Mouse (Mus musculus) forebrain, embryonic 14.5 days (tissue): Measurements from ENCODE around the gene Atg7. TPM values are rescaled to one million over a fixed set of nuclear protein-coding genes. Genes with fewer than 3 reads are reported as not detected.

Experiments used
- ATAC-seq: fragments of 200-750 bp; cut with Nextera tagmentation; 2 replicates; pipeline ENCODE4 v1.8.0; 2017; ENCODE audit warnings: mild to moderate bottlenecking, moderate library complexity
- DNase-seq: peaks from one replicate; pipeline ENCODE4 v3.0.0-alpha.2; 2015; ENCODE audit warnings: low spot score
- H3K27ac ChIP-seq: fragments of 300-500 bp; sonication (generic); 2 replicates; pipeline ENCODE4 v1.5.1; 2014; ENCODE audit warnings: low read depth, mild to moderate bottlenecking, control low read depth, low read length, moderate library complexity
- H3K27me3 ChIP-seq: fragments of 300-500 bp; sonication (generic); replicated peaks from 2 replicates; pipeline ENCODE4 v1.6.1; 2014; ENCODE audit warnings: low read length, control low read depth, mixed read lengths; ENCODE audit not compliant: control insufficient read depth, insufficient read depth
- H3K36me3 ChIP-seq: fragments of 300-500 bp; sonication (generic); 2 replicates; pipeline ENCODE4 v1.6.1; 2014; ENCODE audit warnings: low read length, control low read depth; ENCODE audit not compliant: control insufficient read depth, insufficient read depth
- H3K4me1 ChIP-seq: fragments of 300-500 bp; sonication (generic); 2 replicates; pipeline ENCODE4 v1.6.1; 2014; ENCODE audit warnings: antibody characterized with exemption, low read length, control low read depth; ENCODE audit not compliant: control insufficient read depth, insufficient read depth
- H3K4me2 ChIP-seq: fragments of 300-500 bp; sonication (generic); 2 replicates; pipeline ENCODE4 v1.6.1; 2014; ENCODE audit warnings: mild to moderate bottlenecking, control low read depth, low read length
- H3K4me3 ChIP-seq: fragments of 300-500 bp; sonication (generic); 2 replicates; pipeline ENCODE4 v1.5.1; 2014; ENCODE audit warnings: low read depth, low read length, control low read depth
- H3K9ac ChIP-seq: fragments of 300-500 bp; sonication (generic); 2 replicates; pipeline ENCODE4 v1.6.1; 2014; ENCODE audit warnings: mild to moderate bottlenecking, low read length, control low read depth, moderate library complexity
- H3K9me3 ChIP-seq: fragments of 300-500 bp; sonication (generic); replicated peaks from 2 replicates; pipeline ENCODE4 v1.6.1; 2016; ENCODE audit warnings: low read length, control low read depth, mixed read lengths; ENCODE audit not compliant: control insufficient read depth
- WGBS: fragments of 180-500 bp; shearing (Covaris S2); extraction: QIAGEN DNeasy Blood & Tissue Kit; methylation state at CpG from one replicate; pipeline ENCODE4 v1.1.7; 2014; 5-methylcytosine and 5-hydroxymethylcytosine counted together
- polyA plus RNA-seq: library from polyadenylated mRNA; unstranded; fragments of >200 nt; fragmentation: Nextera tagmentation; extraction: Ambion mirVana; gene quantifications from 2 replicates; pipeline ENCODE4 v1.2.1, GENCODE M21; 2014

The Atg7 gene
- polyA plus RNA-seq, 1 experiment from 2014 or later = 21.8 TPM

DNA sequence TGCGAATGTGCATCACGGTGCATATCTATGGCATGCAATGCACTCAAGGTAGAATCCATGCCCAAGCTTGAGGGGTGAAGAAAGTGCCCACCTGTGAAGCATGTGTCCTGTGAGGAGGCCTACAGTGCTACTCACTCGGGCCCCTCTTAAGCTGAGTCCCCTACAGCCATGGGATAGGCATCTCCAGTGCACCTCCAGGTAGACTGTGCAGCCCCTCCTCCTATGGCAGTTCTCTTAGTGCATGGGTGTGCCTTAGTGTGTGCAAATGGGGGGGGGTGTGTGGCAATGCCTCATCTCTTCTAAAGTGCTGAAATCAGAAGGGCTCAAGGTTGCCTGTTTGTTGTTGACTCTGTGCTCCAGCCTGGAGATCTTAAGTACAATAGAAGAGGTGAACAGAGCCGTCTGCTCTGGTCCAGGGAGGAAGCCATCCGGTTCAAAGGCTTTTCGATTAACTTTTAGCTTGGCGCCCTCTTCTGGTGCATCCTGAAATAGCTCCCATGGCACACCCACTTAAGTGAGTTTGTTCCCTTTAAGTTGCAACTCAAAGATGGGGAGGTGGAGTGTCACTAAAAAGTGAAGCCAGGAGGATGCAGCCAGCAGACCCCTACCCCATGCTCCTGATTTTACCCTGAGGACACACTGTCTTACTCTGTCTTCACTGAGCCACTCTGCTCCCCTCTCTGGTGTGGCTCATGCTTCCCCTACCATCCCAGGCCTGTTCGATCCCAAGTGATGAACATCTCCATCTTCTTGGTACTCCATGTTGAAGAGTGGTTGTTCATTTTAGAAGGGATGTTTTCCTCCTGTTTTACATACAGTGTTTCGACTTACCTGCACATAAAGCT lies 55.0 kb downstream of the Atg7 start:
- H3K4me1 ChIP-seq = no peaks in the 10 kb centered on the region
- DNase-seq = peak; percentile 88
- ATAC-seq = peak; percentile 60; the same call in 1 of the 2 replicates
- no peak overlapping the region for H3K4me3 ChIP-seq
- H3K36me3 ChIP-seq = 0 out of 2 replicates have a peak, but pooled peaks cover 5% of the 10 kb centered on the region
- no peak overlapping the region for H3K27ac ChIP-seq
- no peaks in the 10 kb centered on the region for H3K27me3 ChIP-seq
- no peaks in the 10 kb centered on the region for H3K9me3 ChIP-seq
- no peak overlapping the region for H3K4me2 ChIP-seq
- WGBS = 46% methylated on average over 9 of the region's 9 CpGs
- no peak overlapping the region for H3K9ac ChIP-seq

DNA sequence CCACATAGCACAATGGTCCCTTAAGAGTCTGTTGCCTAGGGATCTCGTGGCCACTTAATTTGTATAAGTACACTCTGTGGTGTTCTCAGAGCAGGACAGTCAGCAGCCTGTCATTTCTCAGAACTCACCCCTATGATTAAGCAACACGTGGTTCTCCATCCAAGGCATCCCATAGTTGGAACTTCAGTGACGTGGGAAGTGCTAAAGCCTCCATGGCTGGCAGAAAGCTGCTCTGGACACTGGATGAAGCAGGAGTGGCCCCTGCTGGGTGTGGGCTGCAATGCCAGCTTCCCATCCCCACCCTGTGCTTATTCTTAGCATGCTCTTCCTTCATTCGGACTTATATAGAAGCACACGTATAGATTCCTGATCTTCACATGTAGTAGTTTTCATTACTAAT lies 55.7 kb downstream of the Atg7 start:
- Histone ChIP-seq H3K9me3 (no peaks in the 10 kb centered on the region), H3K27me3 (no peaks in the 10 kb centered on the region), H3K27ac (no peak overlapping the region), H3K4me1 (no peaks in the 10 kb centered on the region), H3K36me3 (0 out of 2 replicates have a peak, but pooled peaks cover 5% of the 10 kb centered on the region), H3K4me2 (no peak overlapping the region), H3K9ac (no peak overlapping the region), H3K4me3 (no peak overlapping the region)
- ATAC-seq = no peak
- DNase-seq = no peak
- 64% methylated on average over 5 of the region's 5 CpGs for WGBS

DNA sequence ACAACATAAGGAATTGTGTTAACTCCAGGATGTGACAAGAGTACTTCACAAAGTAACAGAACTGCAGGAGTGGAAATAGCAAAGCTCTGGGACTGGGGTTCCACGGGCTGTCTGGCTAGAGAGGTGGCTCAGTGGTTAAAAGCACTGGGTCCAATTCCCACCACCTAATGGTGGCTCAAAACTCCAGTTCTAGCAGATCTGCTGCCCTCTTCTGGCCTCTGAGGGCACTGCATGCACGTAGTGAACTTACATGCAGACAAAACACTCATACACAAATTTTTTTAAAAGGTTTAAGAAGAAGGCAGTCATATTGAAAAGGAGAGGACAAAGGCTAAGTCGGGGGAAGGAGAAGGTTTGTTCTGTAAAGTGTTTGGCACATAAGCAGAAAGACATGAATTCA lies 57.8 kb downstream of the Atg7 start:
- H3K27me3 ChIP-seq = no peaks in the 10 kb centered on the region
- no peaks in the 10 kb centered on the region for H3K4me1 ChIP-seq
- H3K36me3 ChIP-seq = 0 out of 2 replicates have a peak, but pooled peaks cover 5% of the 10 kb centered on the region
- no peak overlapping the region for H3K27ac ChIP-seq
- no peak overlapping the region for H3K9ac ChIP-seq
- no peak for DNase-seq
- ATAC-seq = no peak
- no peaks in the 10 kb centered on the region for H3K9me3 ChIP-seq
- 82% methylated on average over 3 of the region's 3 CpGs for WGBS
- no peak overlapping the region for H3K4me2 ChIP-seq
- H3K4me3 ChIP-seq = no peak overlapping the region

DNA sequence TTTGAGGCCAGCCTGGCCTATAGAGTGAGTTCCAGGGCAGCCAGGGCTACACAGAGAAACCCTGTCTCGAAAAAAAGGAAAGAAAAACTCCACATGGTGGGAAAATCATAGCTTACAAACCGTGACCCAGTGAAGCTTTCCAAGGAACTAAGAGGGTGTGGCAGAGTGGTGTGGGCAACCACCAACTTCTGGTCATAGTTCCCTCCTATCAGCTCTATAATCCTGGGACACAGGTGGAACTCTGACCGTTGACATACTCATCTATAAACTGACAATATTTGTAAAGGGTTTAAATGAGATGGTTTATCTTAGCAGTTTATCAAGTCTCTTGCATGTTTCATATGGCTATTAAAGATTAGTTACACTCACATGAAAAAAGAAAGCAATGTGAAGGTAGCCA lies 64.1 kb downstream of the Atg7 start:
- Histone ChIP-seq H3K27ac (no peak overlapping the region), H3K27me3 (no peaks in the 10 kb centered on the region), H3K36me3 (no peaks in the 10 kb centered on the region), H3K4me3 (no peak overlapping the region), H3K9ac (no peak overlapping the region), H3K9me3 (no peaks in the 10 kb centered on the region), H3K4me2 (no peak overlapping the region), H3K4me1 (no peaks in the 10 kb centered on the region)
- ATAC-seq (no peak), DNase-seq (no peak)
- 78% methylated on average over 3 of the region's 3 CpGs for WGBS

DNA sequence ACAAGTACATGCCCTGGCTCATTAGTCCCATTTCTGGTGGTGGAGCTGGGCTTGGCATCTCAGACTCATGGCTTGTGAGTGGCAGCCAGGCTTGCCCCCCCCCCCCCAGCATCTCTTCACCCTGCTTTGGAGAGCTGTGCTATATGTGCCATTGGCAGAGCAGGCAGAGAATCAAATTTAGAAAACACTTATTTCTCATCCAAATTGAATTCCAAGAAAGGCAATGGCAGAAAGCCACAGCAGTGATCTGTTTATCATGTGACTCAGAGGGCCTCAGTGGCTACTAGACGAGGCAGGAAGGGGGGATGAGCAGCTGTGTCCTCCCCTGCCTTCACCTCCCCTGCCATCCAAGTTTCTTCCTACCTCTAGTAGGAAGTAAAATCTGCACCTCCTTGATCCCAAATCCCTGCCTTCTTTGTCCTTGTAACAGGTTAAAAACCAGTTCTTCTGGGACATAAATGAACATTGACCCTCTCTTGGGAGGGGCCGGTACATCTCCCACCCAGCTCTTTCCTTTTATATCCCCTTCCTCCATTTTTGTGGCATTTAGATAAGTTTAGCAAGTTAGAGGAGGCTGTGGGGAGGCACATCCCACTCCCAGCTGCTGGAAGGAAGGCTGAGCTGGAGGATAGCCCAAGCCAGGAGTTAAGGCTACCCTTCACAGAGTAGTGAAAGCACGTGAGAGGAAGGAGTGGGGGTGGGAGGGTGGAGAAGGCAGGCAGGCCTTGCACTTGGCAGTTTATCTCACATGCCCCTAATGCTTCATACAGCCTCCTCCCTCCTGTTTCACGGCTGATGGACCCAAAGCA lies 69.5 kb downstream of the Atg7 start:
- H3K4me2 ChIP-seq = no peak overlapping the region
- WGBS = 53% methylated on average over 4 of the region's 4 CpGs

DNA sequence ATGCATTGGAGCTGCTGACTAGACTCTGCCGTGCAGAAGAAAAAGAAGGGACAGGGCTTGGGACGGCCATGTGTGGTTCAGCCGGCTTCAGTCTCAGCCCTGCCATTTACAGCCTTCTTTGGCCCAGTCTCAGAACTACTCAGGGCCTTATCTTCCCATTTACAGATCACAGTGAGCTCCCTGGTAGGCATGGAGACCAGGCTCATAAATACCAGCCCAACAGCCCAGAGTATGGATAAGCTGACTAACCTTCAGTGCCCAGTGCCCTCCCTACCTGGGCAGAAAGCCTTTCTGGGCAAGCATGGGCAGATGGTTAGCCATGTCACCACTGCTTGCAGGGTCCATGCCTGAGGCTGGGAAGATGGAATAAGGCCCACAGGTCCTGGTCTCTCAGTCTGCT lies 70.6 kb downstream of the Atg7 start:
- 83% methylated on average over 3 of the region's 3 CpGs for WGBS
- Histone ChIP-seq H3K4me2 (no peak overlapping the region), H3K9ac (no peak overlapping the region), H3K27ac (no peak overlapping the region), H3K9me3 (no peaks in the 10 kb centered on the region), H3K4me3 (no peak overlapping the region), H3K27me3 (no peaks in the 10 kb centered on the region), H3K36me3 (no peaks in the 10 kb centered on the region), H3K4me1 (peaks cover 15% of the 10 kb centered on the region)
- no peak for ATAC-seq
- DNase-seq = no peak

More for the DNA sequence above, 69.5 kb downstream of the Atg7 start:
- Histone ChIP-seq H3K9me3 (no peaks in the 10 kb centered on the region), H3K36me3 (no peaks in the 10 kb centered on the region), H3K9ac (no peak overlapping the region), H3K27me3 (no peaks in the 10 kb centered on the region), H3K4me1 (peaks cover 15% of the 10 kb centered on the region), H3K27ac (no peak overlapping the region), H3K4me3 (no peak overlapping the region)
- DNase-seq = peak; percentile 61
- ATAC-seq = peak; percentile 37; the same call in 1 of the 2 replicates

DNA sequence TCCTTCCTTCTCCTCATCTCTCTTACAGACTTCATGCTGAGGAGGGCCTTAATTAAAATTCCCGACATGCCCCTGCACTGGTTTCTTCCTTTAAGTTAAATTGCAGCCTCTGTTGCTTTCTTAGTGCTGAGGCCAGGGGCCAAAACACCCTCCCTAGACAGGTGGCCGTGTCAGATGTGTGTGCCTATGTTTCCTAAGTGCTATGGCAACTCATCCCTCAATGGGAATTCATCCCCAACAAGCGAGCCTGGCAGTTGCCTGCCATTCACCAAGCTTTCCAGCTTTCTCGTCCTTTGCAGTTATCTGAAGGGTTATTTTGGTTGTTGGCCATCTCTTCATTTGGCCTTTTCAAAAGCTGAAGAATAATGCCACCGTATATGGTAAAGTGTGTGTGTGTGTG lies 71.8 kb downstream of the Atg7 start:
- Histone ChIP-seq H3K27ac (0 out of 2 replicates have a peak overlapping the region, but pooled peaks have one; percentile 5), H3K4me3 (no peak overlapping the region), H3K9ac (no peak overlapping the region), H3K27me3 (no peaks in the 10 kb centered on the region), H3K4me1 (peaks cover 19% of the 10 kb centered on the region), H3K36me3 (no peaks in the 10 kb centered on the region), H3K9me3 (no peaks in the 10 kb centered on the region), H3K4me2 (no peak overlapping the region)
- WGBS = 8% methylated on average over 5 of the region's 5 CpGs
- no peak for ATAC-seq
- DNase-seq = peak; percentile 56

DNA sequence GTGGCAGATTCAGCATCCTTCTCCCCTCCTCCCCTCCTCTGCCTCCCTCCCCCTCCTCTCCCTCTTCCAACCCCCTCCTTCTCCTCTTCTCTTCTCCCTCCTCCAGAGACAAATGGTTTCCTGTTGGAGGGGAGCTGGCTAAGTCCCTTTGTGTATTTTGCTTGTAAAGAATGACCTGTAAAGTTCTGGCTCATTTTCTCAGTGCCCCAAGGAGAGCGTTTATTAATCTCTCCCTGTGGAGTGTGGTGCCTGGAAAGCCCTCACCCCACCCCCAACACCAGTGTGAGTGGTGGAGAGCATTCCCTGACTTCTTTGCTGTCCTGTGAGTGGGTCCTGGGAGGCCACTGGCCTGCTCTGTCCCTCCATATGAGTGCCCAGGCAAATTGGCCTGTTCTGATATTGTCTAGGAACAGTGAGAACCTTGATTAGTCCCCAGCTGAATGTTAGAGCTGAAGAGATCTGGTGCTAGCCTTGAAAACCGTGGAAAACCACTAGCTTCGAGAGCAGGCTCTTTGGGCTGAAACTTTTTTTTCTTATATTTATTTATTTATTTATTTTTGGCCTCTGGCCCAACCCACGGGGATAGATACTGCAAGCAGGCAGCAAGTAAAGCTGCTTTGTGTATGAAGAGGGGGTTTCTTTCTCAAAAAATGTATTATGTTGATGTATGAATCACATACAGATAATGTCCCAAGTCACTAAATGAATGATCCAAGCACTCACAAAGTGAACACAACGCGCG lies 72.6 kb downstream of the Atg7 start:
- Histone ChIP-seq H3K9ac (no peak overlapping the region), H3K9me3 (no peaks in the 10 kb centered on the region), H3K4me1 (peaks cover 19% of the 10 kb centered on the region), H3K27ac (peak overlapping the region; percentile 16; the same call in 1 of the 2 replicates), H3K27me3 (no peaks in the 10 kb centered on the region), H3K4me3 (no peak overlapping the region), H3K36me3 (no peaks in the 10 kb centered on the region), H3K4me2 (no peak overlapping the region)
- 50% methylated on average over 7 of the region's 7 CpGs for WGBS
- ATAC-seq (peak; percentile 40; the same call in 1 of the 2 replicates), DNase-seq (peak; percentile 53)
